Mouse (Mus musculus) lung, embryonic 14.5 days (tissue): ENCODE results near the gene Ak1. TPM values are rescaled to one million over a fixed set of nuclear protein-coding genes. Genes with fewer than 3 reads are reported as not detected.

Source experiments
- ATAC-seq: fragments of 200-750 bp; cut with Nextera tagmentation; 2 replicates; pipeline ENCODE4 v1.8.0; 2017; ENCODE audit warnings: mild to moderate bottlenecking, moderate TSS enrichment, moderate library complexity; ENCODE audit not compliant: insufficient read depth
- DNase-seq: peaks from one replicate; pipeline ENCODE4 v3.0.0-alpha.2; 2015
- H3K27ac ChIP-seq: fragments of 300-500 bp; sonication (generic); 2 replicates; pipeline ENCODE4 v1.5.1; 2014; ENCODE audit warnings: low read depth, mild to moderate bottlenecking, moderate library complexity
- H3K27me3 ChIP-seq: fragments of 300-500 bp; sonication (generic); 2 replicates; pipeline ENCODE4 v1.6.1; 2014; ENCODE audit warnings: low read length, control low read depth; ENCODE audit not compliant: insufficient read depth
- H3K36me3 ChIP-seq: fragments of 300-500 bp; sonication (generic); 2 replicates; pipeline ENCODE4 v1.6.1; 2014; ENCODE audit warnings: control low read depth; ENCODE audit not compliant: insufficient read depth
- H3K4me1 ChIP-seq: fragments of 300-500 bp; sonication (generic); 2 replicates; pipeline ENCODE4 v1.6.1; 2014; ENCODE audit warnings: antibody characterized with exemption, control low read depth; ENCODE audit not compliant: insufficient read depth
- H3K4me2 ChIP-seq: fragments of 300-500 bp; sonication (generic); 2 replicates; pipeline ENCODE4 v1.6.1; 2014; ENCODE audit warnings: mild to moderate bottlenecking
- H3K4me3 ChIP-seq: fragments of 300-500 bp; sonication (generic); 2 replicates; pipeline ENCODE4 v1.5.1; 2014; ENCODE audit warnings: low read depth, low read length
- H3K9ac ChIP-seq: fragments of 300-500 bp; sonication (generic); 2 replicates; pipeline ENCODE4 v1.6.1; 2014
- H3K9me3 ChIP-seq: fragments of 300-500 bp; sonication (generic); 2 replicates; pipeline ENCODE4 v1.6.1; 2016; ENCODE audit warnings: low read depth, low read length, control low read depth
- CTCF ChIP-seq: IDR thresholded peaks from 2 replicates; pipeline ENCODE4 v1.5.1; 2016; ENCODE audit warnings: antibody characterized with exemption, low read depth
- WGBS: fragments of 180-500 bp; shearing (Covaris S2); extraction: QIAGEN DNeasy Blood & Tissue Kit; methylation state at CpG from one replicate; pipeline ENCODE4 v1.1.7; 2014; 5-methylcytosine and 5-hydroxymethylcytosine counted together
- polyA plus RNA-seq: library from polyadenylated mRNA; unstranded; fragments of >200 nt; fragmentation: Nextera tagmentation; extraction: Ambion mirVana; gene quantifications from 2 replicates; pipeline ENCODE4 v1.2.1, GENCODE M21; 2014

Gene Ak1
- polyA plus RNA-seq, 1 experiment from 2014 or later: 34.3 TPM

- Histone ChIP-seq H3K27me3 (0 out of 2 replicates have a peak, but pooled peaks cover 5% of the 10 kb centered on the region), H3K36me3 (peaks cover 8% of the 10 kb centered on the region; the same call in 1 of the 2 replicates), H3K9ac (peak overlapping the region; percentile 17), H3K4me1 (peaks cover 18% of the 10 kb centered on the region), H3K9me3 (no peaks in the 10 kb centered on the region), H3K4me2 (peak overlapping the region; percentile 59), H3K4me3 (peak overlapping the region; percentile 38), H3K27ac (peak overlapping the region; percentile 22)
- WGBS: 19% methylated on average over 9 of the region's 9 CpGs
- DNase-seq (peak; percentile 26), ATAC-seq (no peak)
- TF ChIP-seq CTCF: no peak
Measured at GRCm38 (mm10) chr2:32587731-32588321, 33.7 kb upstream of the Ak1 start.

DNA sequence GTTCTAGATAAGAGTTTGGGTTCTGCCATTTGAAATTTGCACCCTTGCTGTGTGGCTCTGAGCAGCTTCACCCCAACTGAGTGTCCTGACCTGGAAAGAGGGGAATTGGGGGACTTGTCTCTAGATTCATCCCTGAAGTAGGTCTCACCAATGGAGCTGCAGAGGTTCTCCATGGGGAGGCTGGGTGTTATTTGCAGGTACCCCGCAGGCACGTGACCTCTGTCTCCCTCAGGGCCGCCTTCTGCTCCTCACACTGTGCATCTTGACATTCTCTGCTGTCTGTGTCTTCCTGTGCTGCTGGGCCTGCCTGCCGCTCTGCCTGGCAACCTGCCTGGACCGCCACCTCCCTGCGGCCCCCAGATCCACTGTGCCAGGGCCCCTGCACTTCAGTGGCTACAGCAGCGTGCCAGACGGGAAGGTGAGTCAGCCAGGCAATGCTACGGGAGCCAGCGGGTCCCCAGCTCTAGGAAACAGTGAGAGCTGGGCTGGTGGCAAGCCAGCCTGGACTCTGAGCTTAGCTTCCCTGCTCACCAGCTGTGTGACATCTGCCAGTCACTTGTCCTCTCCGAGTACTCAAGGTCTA lies 32.3 kb upstream of the Ak1 start:
- no peak for DNase-seq

DNA sequence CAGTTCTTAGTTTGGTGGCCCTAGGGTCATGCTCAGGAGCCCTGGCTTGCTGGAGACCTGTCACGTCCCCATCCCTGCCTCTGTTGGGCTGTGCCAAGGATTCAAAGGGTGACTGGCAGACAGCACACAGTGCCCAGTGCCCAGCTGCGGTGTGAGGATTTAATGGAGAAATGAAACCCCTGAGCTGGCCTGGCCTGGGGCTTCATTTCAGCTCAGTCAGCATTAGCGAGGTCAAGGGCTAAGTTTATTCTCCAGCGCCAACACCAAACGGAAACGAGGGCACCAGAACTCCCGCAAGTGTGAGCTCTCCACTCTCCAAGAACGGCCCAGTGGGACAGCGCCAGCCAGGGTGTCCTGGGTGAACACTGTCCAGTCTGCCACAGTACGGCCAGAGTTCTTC lies 31.3 kb upstream of the Ak1 start:
- Histone ChIP-seq H3K4me1 (peaks cover 15% of the 10 kb centered on the region), H3K27me3 (no peaks in the 10 kb centered on the region), H3K9me3 (no peaks in the 10 kb centered on the region), H3K36me3 (peaks cover 23% of the 10 kb centered on the region; the same call in 1 of the 2 replicates), H3K4me3 (no peak overlapping the region), H3K27ac (no peak overlapping the region), H3K9ac (no peak overlapping the region), H3K4me2 (no peak overlapping the region)
- 62% methylated on average over 10 of the region's 10 CpGs for WGBS
- TF ChIP-seq CTCF: no peak
- ATAC-seq (no peak), DNase-seq (no peak)

More for the DNA sequence above, 32.3 kb upstream of the Ak1 start:
- Histone ChIP-seq H3K9me3 (no peaks in the 10 kb centered on the region), H3K27me3 (no peaks in the 10 kb centered on the region), H3K4me1 (peaks cover 15% of the 10 kb centered on the region), H3K4me2 (no peak overlapping the region), H3K36me3 (peaks cover 14% of the 10 kb centered on the region; the same call in 1 of the 2 replicates), H3K27ac (no peak overlapping the region), H3K4me3 (no peak overlapping the region), H3K9ac (no peak overlapping the region)
- WGBS: 52% methylated on average over 11 of the region's 11 CpGs
- ATAC-seq: no peak
- TF ChIP-seq CTCF: no peak

DNA sequence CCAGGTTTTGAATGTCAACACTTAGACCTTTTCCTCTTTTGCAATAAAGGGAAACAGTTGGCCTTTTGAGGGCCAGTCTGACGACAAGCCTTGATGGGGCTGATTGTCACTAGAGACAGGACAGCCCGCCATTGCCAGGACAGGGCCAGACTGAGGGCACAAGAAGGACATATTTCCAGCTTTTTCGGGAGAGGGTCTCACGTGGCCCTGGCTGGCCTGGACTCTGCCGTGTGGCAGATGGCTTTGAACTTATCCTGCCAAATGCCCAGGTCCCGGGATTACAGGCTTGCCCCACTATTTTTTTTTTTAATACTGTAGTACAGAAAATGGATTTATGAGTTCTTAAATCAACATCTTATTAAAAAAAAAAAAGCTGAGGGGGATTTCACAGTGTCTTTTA lies 30.3 kb upstream of the Ak1 start:
- H3K36me3 ChIP-seq: peaks cover 23% of the 10 kb centered on the region; the same call in 1 of the 2 replicates
- H3K9ac ChIP-seq: no peak overlapping the region
- H3K27me3 ChIP-seq: no peaks in the 10 kb centered on the region
- peaks cover 15% of the 10 kb centered on the region for H3K4me1 ChIP-seq
- ATAC-seq (no peak), DNase-seq (no peak)
- no peak for TF ChIP-seq CTCF
- no peaks in the 10 kb centered on the region for H3K9me3 ChIP-seq
- 63% methylated on average over 6 of the region's 6 CpGs for WGBS
- H3K4me2 ChIP-seq: no peak overlapping the region
- no peak overlapping the region for H3K4me3 ChIP-seq
- H3K27ac ChIP-seq: no peak overlapping the region

DNA sequence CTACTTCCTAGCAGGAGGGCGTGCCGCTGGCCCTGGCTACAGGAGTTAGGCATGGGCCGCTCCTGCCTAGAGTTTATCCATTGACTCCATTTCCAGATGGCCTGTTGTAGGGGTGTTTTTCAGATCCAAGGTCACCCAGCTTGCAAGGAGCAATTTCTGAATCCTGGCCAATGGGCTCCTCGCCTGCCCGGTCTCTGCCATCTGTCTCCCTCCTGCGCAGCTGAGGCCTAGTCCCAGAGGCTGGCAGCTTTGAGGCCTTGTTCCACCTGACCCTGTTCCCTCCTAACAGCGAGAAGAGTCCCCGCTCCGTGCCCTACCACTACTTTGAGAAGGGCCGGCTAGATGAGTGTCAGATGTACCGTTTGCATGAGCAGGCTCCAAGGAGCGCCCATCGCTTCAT lies 24.8 kb upstream of the Ak1 start:
- Histone ChIP-seq H3K4me2 (no peak overlapping the region), H3K36me3 (peaks cover 22% of the 10 kb centered on the region), H3K27me3 (no peaks in the 10 kb centered on the region), H3K4me1 (0 out of 2 replicates have a peak, but pooled peaks cover 3% of the 10 kb centered on the region), H3K9me3 (no peaks in the 10 kb centered on the region), H3K27ac (no peak overlapping the region), H3K9ac (no peak overlapping the region), H3K4me3 (no peak overlapping the region)
- ATAC-seq: no peak
- TF ChIP-seq CTCF: no peak
- no peak for DNase-seq
- WGBS: 87% methylated on average over 13 of the region's 13 CpGs

DNA sequence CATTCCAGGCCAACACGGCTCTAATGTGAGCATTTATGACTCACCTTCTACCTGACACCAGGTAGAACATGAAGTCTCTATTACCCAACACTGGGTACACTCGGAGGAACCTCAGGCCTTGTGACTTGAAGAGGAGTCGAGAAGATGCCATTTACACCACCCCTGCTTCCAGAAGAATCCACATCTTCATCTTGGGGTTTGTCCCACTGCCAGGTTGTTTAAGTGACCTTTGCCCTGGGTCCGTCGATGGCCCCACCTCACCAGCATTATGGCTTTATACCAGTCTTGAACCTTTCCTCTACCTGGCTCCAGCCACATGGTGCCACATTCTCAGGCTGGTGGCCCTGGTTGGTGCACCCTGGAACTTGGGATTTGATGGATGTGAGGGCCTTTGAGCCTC lies 24.3 kb upstream of the Ak1 start:
- 82% methylated on average over 5 of the region's 5 CpGs for WGBS
- H3K27me3 ChIP-seq: no peaks in the 10 kb centered on the region
- no peak for TF ChIP-seq CTCF

GRCm38 (mm10) chr2:32597699-32598098 lies 23.9 kb upstream of the Ak1 start:
- ATAC-seq (no peak), DNase-seq (no peak)
- Histone ChIP-seq H3K4me1 (peaks cover 9% of the 10 kb centered on the region), H3K27me3 (no peaks in the 10 kb centered on the region), H3K9me3 (no peaks in the 10 kb centered on the region), H3K27ac (no peak overlapping the region), H3K36me3 (peaks cover 22% of the 10 kb centered on the region), H3K4me3 (no peak overlapping the region), H3K9ac (no peak overlapping the region), H3K4me2 (no peak overlapping the region)
- 84% methylated on average over 5 of the region's 5 CpGs for WGBS
- TF ChIP-seq CTCF: no peak

More for the DNA sequence above, 24.3 kb upstream of the Ak1 start:
- Histone ChIP-seq H3K4me2 (no peak overlapping the region), H3K36me3 (peaks cover 22% of the 10 kb centered on the region), H3K27ac (no peak overlapping the region), H3K4me1 (peaks cover 8% of the 10 kb centered on the region), H3K9ac (no peak overlapping the region), H3K9me3 (no peaks in the 10 kb centered on the region), H3K4me3 (no peak overlapping the region)
- DNase-seq (no peak), ATAC-seq (no peak)
